Mouse (Mus musculus) midbrain, embryonic 13.5 days (tissue): ENCODE results near the gene Ppp6r1. TPM values are rescaled to one million over a fixed set of nuclear protein-coding genes. Genes with fewer than 3 reads are reported as not detected.

Experiments
- ATAC-seq: fragments of 200-750 bp; cut with Nextera tagmentation; 2 replicates; pipeline ENCODE4 v1.8.0; 2017; ENCODE audit warnings: mild to moderate bottlenecking, moderate TSS enrichment, moderate library complexity
- H3K27ac ChIP-seq: fragments of 300-500 bp; sonication (generic); 2 replicates; pipeline ENCODE4 v1.5.1; 2015; ENCODE audit warnings: inconsistent platforms, mild to moderate bottlenecking, moderate library complexity
- H3K27me3 ChIP-seq: fragments of 300-500 bp; sonication (generic); 2 replicates; pipeline ENCODE4 v1.6.1; 2015; ENCODE audit warnings: mild to moderate bottlenecking, inconsistent platforms
- H3K36me3 ChIP-seq: fragments of 300-500 bp; sonication (generic); 2 replicates; pipeline ENCODE4 v1.6.1; 2015; ENCODE audit warnings: mild to moderate bottlenecking, inconsistent platforms
- H3K4me1 ChIP-seq: fragments of 300-500 bp; sonication (generic); replicated peaks from 2 replicates; pipeline ENCODE4 v1.6.1; 2015; ENCODE audit warnings: inconsistent platforms
- H3K4me2 ChIP-seq: fragments of 300-500 bp; sonication (generic); replicated peaks from 2 replicates; pipeline ENCODE4 v1.6.1; 2015; ENCODE audit warnings: moderate library complexity, mild to moderate bottlenecking, inconsistent platforms
- H3K4me3 ChIP-seq: fragments of 300-500 bp; sonication (generic); replicated peaks from 2 replicates; pipeline ENCODE4 v1.5.1; 2015; ENCODE audit warnings: mild to moderate bottlenecking, inconsistent platforms
- H3K9ac ChIP-seq: fragments of 300-500 bp; sonication (generic); replicated peaks from 2 replicates; pipeline ENCODE4 v1.6.1; 2015; ENCODE audit warnings: mild to moderate bottlenecking, inconsistent platforms
- H3K9me3 ChIP-seq: fragments of 300-500 bp; sonication (generic); 2 replicates; pipeline ENCODE4 v1.6.1; 2016; ENCODE audit warnings: mild to moderate bottlenecking, inconsistent platforms
- WGBS: fragments of 180-500 bp; shearing (Covaris S2); methylation state at CpG from one replicate; pipeline ENCODE4 v1.1.7; 2015; 5-methylcytosine and 5-hydroxymethylcytosine counted together
- polyA plus RNA-seq: library from polyadenylated mRNA; unstranded; fragments of >200 nt; fragmentation: Nextera tagmentation; extraction: Ambion mirVana; gene quantifications from 2 replicates; pipeline ENCODE4 v1.2.1, GENCODE M21; 2015

Ppp6r1 gene
- polyA plus RNA-seq = 9.2 and 11.4 TPM in 2 replicates

- Histone ChIP-seq H3K4me2 (peak within 1 kb of the TSS; percentile 98), H3K9ac (peak within 1 kb of the TSS; percentile 86), H3K4me3 (peak within 1 kb of the TSS; percentile 63), H3K9me3 (no peaks in the 10 kb centered on the region), H3K4me1 (peaks cover 53% of the 10 kb centered on the region), H3K27ac (peak within 1 kb of the TSS; percentile 95), H3K27me3 (no peaks in the 10 kb centered on the region), H3K36me3 (peaks cover 14% of the 10 kb centered on the region)
- WGBS = under 1% methylated on average over 50 of the region's 54 CpGs
- ATAC-seq = peak; percentile 98
These were observed at the start of gene Ppp6r1 for GRCm38 (mm10) chr7:4658912-4659551. TSS of gene Ppp6r1 (minus strand) at chr7:4659019.

GRCm38 (mm10) chr7:4705098-4705497 lies 46.3 kb upstream of the Ppp6r1 start:
- no peak for ATAC-seq
- Histone ChIP-seq H3K9me3 (no peaks in the 10 kb centered on the region), H3K9ac (no peak overlapping the region), H3K36me3 (peaks cover 95% of the 10 kb centered on the region), H3K4me2 (no peak overlapping the region), H3K4me1 (peaks cover 6% of the 10 kb centered on the region; the same call in 1 of the 2 replicates), H3K4me3 (no peak overlapping the region), H3K27ac (no peak overlapping the region), H3K27me3 (no peaks in the 10 kb centered on the region)
- WGBS = 33% methylated on average over 18 of the region's 18 CpGs

GRCm38 (mm10) chr7:4703195-4703594 lies 44.4 kb upstream of the Ppp6r1 start:
- 95% methylated on average over 7 of the region's 7 CpGs for WGBS
- no peak for ATAC-seq

GRCm38 (mm10) chr7:4702334-4702733 lies 43.5 kb upstream of the Ppp6r1 start:
- Histone ChIP-seq H3K4me3 (no peak overlapping the region), H3K9ac (no peak overlapping the region), H3K27ac (peak overlapping the region; percentile 25; the same call in 1 of the 2 replicates), H3K27me3 (no peaks in the 10 kb centered on the region), H3K4me1 (peaks cover 6% of the 10 kb centered on the region; the same call in 1 of the 2 replicates), H3K4me2 (no peak overlapping the region), H3K9me3 (no peaks in the 10 kb centered on the region), H3K36me3 (peaks cover 95% of the 10 kb centered on the region)
- 33% methylated on average over 8 of the region's 8 CpGs for WGBS
- ATAC-seq = no peak

More at GRCm38 (mm10) chr7:4703195-4703594, 44.4 kb upstream of the Ppp6r1 start:
- no peaks in the 10 kb centered on the region for H3K27me3 ChIP-seq
- no peak overlapping the region for H3K4me2 ChIP-seq
- H3K4me3 ChIP-seq = no peak overlapping the region
- peaks cover 95% of the 10 kb centered on the region for H3K36me3 ChIP-seq
- peaks cover 6% of the 10 kb centered on the region; the same call in 1 of the 2 replicates for H3K4me1 ChIP-seq
- H3K9ac ChIP-seq = no peak overlapping the region
- H3K27ac ChIP-seq = no peak overlapping the region
- no peaks in the 10 kb centered on the region for H3K9me3 ChIP-seq

GRCm38 (mm10) chr7:4693004-4693403 lies 34.2 kb upstream of the Ppp6r1 start:
- no peaks in the 10 kb centered on the region for H3K9me3 ChIP-seq
- H3K4me3 ChIP-seq = no peak overlapping the region
- H3K36me3 ChIP-seq = peaks cover 54% of the 10 kb centered on the region
- H3K9ac ChIP-seq = no peak overlapping the region
- 66% methylated on average over 6 of the region's 6 CpGs for WGBS
- peaks cover 21% of the 10 kb centered on the region for H3K4me1 ChIP-seq
- H3K27ac ChIP-seq = no peak overlapping the region
- no peak overlapping the region for H3K4me2 ChIP-seq
- no peaks in the 10 kb centered on the region for H3K27me3 ChIP-seq
- no peak for ATAC-seq

- Histone ChIP-seq H3K4me1 (peaks cover 21% of the 10 kb centered on the region), H3K27me3 (no peaks in the 10 kb centered on the region), H3K9me3 (no peaks in the 10 kb centered on the region), H3K4me2 (peak overlapping the region; percentile 76), H3K36me3 (peaks cover 35% of the 10 kb centered on the region), H3K9ac (peak overlapping the region; percentile 100), H3K27ac (peak overlapping the region; percentile 97), H3K4me3 (peak overlapping the region; percentile 93)
- WGBS = 3% methylated on average over 32 of the region's 35 CpGs
- peak; percentile 75 for ATAC-seq
These were observed 32.3 kb upstream of the Ppp6r1 start for GRCm38 (mm10) chr7:4690951-4691653.

- ATAC-seq = peak; percentile 85
- Histone ChIP-seq H3K9me3 (no peaks in the 10 kb centered on the region), H3K27ac (peak within 1 kb of the TSS; percentile 97), H3K36me3 (peaks cover 28% of the 10 kb centered on the region), H3K9ac (peak within 1 kb of the TSS; percentile 100), H3K4me3 (peak within 1 kb of the TSS; percentile 93), H3K4me1 (peaks cover 21% of the 10 kb centered on the region), H3K27me3 (no peaks in the 10 kb centered on the region), H3K4me2 (peak within 1 kb of the TSS; percentile 76)
- WGBS = 0% methylated on average over 5 of the region's 18 CpGs
These were observed 31.6 kb upstream of the Ppp6r1 start, which contains the start of gene Brsk1 for GRCm38 (mm10) chr7:4690387-4690786. TSS of gene Brsk1 (plus strand) at chr7:4690604.

- peak within 1 kb of the TSS; percentile 68 for H3K9ac ChIP-seq
- WGBS = under 1% methylated on average over 32 of the region's 32 CpGs
- peak; percentile 99 for ATAC-seq
- H3K27ac ChIP-seq = peak within 1 kb of the TSS; percentile 70; the same call in 1 of the 2 replicates
- H3K9me3 ChIP-seq = no peaks in the 10 kb centered on the region
- H3K4me1 ChIP-seq = peaks cover 15% of the 10 kb centered on the region
- peak within 1 kb of the TSS; percentile 95 for H3K4me2 ChIP-seq
- H3K27me3 ChIP-seq = no peaks in the 10 kb centered on the region
- peaks cover 25% of the 10 kb centered on the region for H3K36me3 ChIP-seq
- peak within 1 kb of the TSS; percentile 80 for H3K4me3 ChIP-seq
These were observed 26.0 kb upstream of the Ppp6r1 start, which contains the start of gene Hspbp1 for GRCm38 (mm10) chr7:4684632-4685417. TSS of gene Hspbp1 (minus strand) at chr7:4685068.

- ATAC-seq = peak; percentile 0; the same call in 1 of the 2 replicates
- 1% methylated on average over 13 of the region's 13 CpGs for WGBS
- no peaks in the 10 kb centered on the region for H3K9me3 ChIP-seq
- H3K36me3 ChIP-seq = peaks cover 27% of the 10 kb centered on the region
- peak overlapping the region; percentile 80 for H3K4me3 ChIP-seq
- peak overlapping the region; percentile 68 for H3K9ac ChIP-seq
- H3K27me3 ChIP-seq = no peaks in the 10 kb centered on the region
- peak overlapping the region; percentile 95 for H3K4me2 ChIP-seq
- 0 out of 2 replicates have a peak overlapping the region, but pooled peaks have one; percentile 70 for H3K27ac ChIP-seq
- H3K4me1 ChIP-seq = peaks cover 15% of the 10 kb centered on the region
These were observed 25.4 kb upstream of the Ppp6r1 start for GRCm38 (mm10) chr7:4684203-4684602.

- Histone ChIP-seq H3K9me3 (no peaks in the 10 kb centered on the region), H3K27me3 (no peaks in the 10 kb centered on the region), H3K36me3 (peaks cover 27% of the 10 kb centered on the region), H3K27ac (no peak overlapping the region), H3K4me3 (no peak overlapping the region), H3K4me2 (no peak overlapping the region), H3K9ac (no peak overlapping the region), H3K4me1 (peaks cover 15% of the 10 kb centered on the region)
- ATAC-seq = no peak
- 94% methylated on average over 5 of the region's 5 CpGs for WGBS
These were observed 24.5 kb upstream of the Ppp6r1 start for GRCm38 (mm10) chr7:4683307-4683706.

GRCm38 (mm10) chr7:4675200-4675599 lies 16.4 kb upstream of the Ppp6r1 start:
- Histone ChIP-seq H3K27me3 (no peaks in the 10 kb centered on the region), H3K36me3 (peaks cover 72% of the 10 kb centered on the region), H3K4me3 (no peak overlapping the region), H3K9me3 (no peaks in the 10 kb centered on the region), H3K9ac (no peak overlapping the region), H3K4me1 (no peaks in the 10 kb centered on the region), H3K4me2 (no peak overlapping the region), H3K27ac (no peak overlapping the region)
- no peak for ATAC-seq
- WGBS = 92% methylated on average over 7 of the region's 7 CpGs
